Mouse (Mus musculus) cortical plate, adult 2 months (tissue): ENCODE results near the gene Igfbp6. TPM values are rescaled to one million over a fixed set of nuclear protein-coding genes. Genes with fewer than 3 reads are reported as not detected.
"Not testable (repeated sequence)": the region's sequence is repeated elsewhere in the genome, so short reads cannot be mapped to it uniquely, and the experiment has no call there.

Source experiments
- H3K27ac ChIP-seq: fragments of 200-500 bp; 2 replicates; pipeline ENCODE4 v1.5.1; 2012; ENCODE audit warnings: low read length, control low read depth, inconsistent platforms; ENCODE audit not compliant: insufficient read depth
- H3K4me1 ChIP-seq: fragments of 200-500 bp; 2 replicates; pipeline ENCODE4 v1.6.1; 2011; ENCODE audit warnings: low read length; ENCODE audit not compliant: control insufficient read depth, insufficient read depth
- H3K4me3 ChIP-seq: fragments of 200-500 bp; 2 replicates; pipeline ENCODE4 v1.5.1; 2011; ENCODE audit warnings: mild to moderate bottlenecking, low read length, control low read depth; ENCODE audit not compliant: insufficient read depth
- CTCF ChIP-seq: fragments of 200-500 bp; IDR thresholded peaks from 2 replicates; pipeline ENCODE4 v1.5.1; 2011; ENCODE audit warnings: mild to moderate bottlenecking, control low read depth, low read length; ENCODE audit not compliant: insufficient read depth; ENCODE audit errors: extremely low read depth
- POLR2A ChIP-seq: fragments of 200-500 bp; IDR thresholded peaks from 2 replicates; pipeline ENCODE4 v1.6.1; 2011; ENCODE audit warnings: mild to moderate bottlenecking, low read length, control low read depth; ENCODE audit not compliant: insufficient read depth; ENCODE audit errors: extremely low read depth
- polyA plus RNA-seq: library from polyadenylated mRNA; depleted of rRNA; stranded (reverse); fragments of >200 nt; gene quantifications from 2 replicates; pipeline ENCODE4 v1.2.3, GENCODE M21; 2012

The Igfbp6 gene
- polyA plus RNA-seq, 1 experiment = 69.5 TPM

GRCm38 (mm10) chr15:102149561-102149960 is 5.4 kb downstream of the Igfbp6 start:
- H3K4me1 ChIP-seq = peaks cover 3% of the 10 kb centered on the region; the same call in 1 of the 2 replicates
- no peak for TF ChIP-seq CTCF
- TF ChIP-seq POLR2A = no peak
- no peak overlapping the region for H3K4me3 ChIP-seq
- H3K27ac ChIP-seq = no peak overlapping the region

GRCm38 (mm10) chr15:102150301-102151135 is 6.4 kb downstream of the Igfbp6 start, which contains the start of gene Soat2:
Soat2 (plus strand) TSS chr15:102150526.
- TF ChIP-seq POLR2A (no peak), CTCF (no peak)
- H3K4me3 ChIP-seq = no peak within 1 kb of the TSS
- H3K27ac ChIP-seq = no peak within 1 kb of the TSS; the same call in 1 of the 2 replicates
- peaks cover 3% of the 10 kb centered on the region; the same call in 1 of the 2 replicates for H3K4me1 ChIP-seq

GRCm38 (mm10) chr15:102152646-102153045 is 8.5 kb downstream of the Igfbp6 start:
- Histone ChIP-seq H3K4me1 (no peaks in the 10 kb centered on the region), H3K27ac (no peak overlapping the region), H3K4me3 (no peak overlapping the region)
- TF ChIP-seq POLR2A = no peak

- H3K27ac ChIP-seq, H3K4me3 ChIP-seq, H3K4me1 ChIP-seq: not testable (repeated sequence)
These were observed 10.8 kb downstream of the Igfbp6 start for GRCm38 (mm10) chr15:102155006-102155405.

DNA sequence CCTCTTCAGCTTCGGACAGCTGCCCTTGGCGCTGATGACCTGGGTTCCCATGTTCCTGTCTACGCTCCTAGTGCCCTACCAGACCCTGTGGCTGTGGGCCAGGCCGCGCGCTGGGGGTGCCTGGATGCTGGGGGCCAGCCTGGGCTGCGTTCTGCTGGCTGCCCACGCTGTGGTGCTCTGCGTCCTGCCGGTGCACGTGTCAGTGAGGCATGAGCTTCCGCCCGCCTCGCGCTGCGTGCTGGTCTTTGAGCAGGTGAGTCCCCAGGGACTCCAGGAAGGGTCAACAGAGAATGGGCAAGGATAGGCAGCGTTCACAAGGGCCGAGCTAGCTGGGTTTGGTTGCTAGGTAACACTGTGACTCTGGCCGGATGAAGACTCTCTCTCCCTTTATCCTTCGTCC is 12.7 kb downstream of the Igfbp6 start:
- H3K27ac ChIP-seq = no peak overlapping the region
- no peaks in the 10 kb centered on the region for H3K4me1 ChIP-seq
- no peak overlapping the region for H3K4me3 ChIP-seq
- no peak for TF ChIP-seq CTCF
- TF ChIP-seq POLR2A = no peak

GRCm38 (mm10) chr15:102160415-102161060 is 16.4 kb downstream of the Igfbp6 start:
- no peak overlapping the region for H3K4me3 ChIP-seq
- H3K27ac ChIP-seq = no peak overlapping the region
- TF ChIP-seq CTCF = no peak
- TF ChIP-seq POLR2A = no peak
- no peaks in the 10 kb centered on the region for H3K4me1 ChIP-seq

- no peaks in the 10 kb centered on the region for H3K4me1 ChIP-seq
- TF ChIP-seq POLR2A (no peak), CTCF (no peak)
These were observed 19.9 kb downstream of the Igfbp6 start for GRCm38 (mm10) chr15:102163900-102164693.

DNA sequence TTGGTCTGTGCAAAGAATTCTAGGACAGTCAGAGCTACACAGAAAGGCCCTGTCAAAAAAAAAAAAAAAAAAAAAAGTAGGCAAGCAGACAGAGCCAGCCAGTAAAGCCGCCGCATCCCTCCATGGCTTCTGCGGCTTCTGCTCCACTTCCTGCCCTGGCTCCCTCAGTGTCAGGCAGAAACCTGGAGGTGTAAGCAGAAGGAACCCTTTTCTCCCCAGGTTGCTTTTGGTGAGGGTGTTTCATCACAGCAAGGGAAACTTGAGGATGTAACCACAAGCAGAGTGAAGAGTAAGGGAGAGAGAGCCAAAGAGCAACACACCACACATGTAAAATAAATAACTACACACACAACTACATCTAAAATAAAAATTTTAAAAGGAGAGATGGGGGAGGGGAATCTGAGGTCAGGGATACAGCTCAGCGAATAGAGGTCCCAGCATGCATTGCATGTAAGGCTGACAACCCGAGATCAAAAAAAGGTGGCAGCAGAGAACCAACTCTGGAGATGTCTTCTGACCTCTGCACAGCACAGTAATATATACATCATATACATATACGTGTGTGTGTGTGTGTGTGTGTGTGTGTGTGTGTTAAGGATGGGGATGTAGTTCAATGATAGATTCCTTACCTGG is 21.4 kb downstream of the Igfbp6 start:
- TF ChIP-seq POLR2A = no peak
- H3K4me1 ChIP-seq = no peaks in the 10 kb centered on the region
- H3K27ac ChIP-seq = no peak overlapping the region
- H3K4me3 ChIP-seq = no peak overlapping the region

More at GRCm38 (mm10) chr15:102163900-102164693, 19.9 kb downstream of the Igfbp6 start:
- Histone ChIP-seq H3K27ac (no peak overlapping the region), H3K4me3 (no peak overlapping the region)

DNA sequence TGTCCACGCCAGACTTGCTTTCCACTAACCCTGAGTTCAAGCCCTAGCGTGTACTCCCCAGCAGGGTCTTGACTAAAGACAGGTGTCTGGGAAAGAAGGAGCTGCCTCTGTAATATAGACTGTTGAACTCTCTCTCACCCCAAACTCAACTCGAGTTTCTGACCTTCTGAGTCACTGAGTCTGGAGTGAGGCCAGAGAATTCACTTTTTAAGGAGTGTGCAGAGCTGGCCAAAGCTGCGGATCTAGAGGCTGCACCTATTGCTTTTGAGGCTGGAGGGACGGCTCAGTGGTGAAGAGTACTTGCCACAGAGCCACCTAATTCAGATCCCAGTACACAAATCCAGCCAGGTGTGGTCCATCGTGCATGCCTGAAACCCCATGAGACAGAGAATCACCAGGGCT is 23.5 kb downstream of the Igfbp6 start:
- no peak overlapping the region for H3K27ac ChIP-seq
- no peak overlapping the region for H3K4me3 ChIP-seq
- TF ChIP-seq POLR2A = no peak
- no peak for TF ChIP-seq CTCF
- no peaks in the 10 kb centered on the region for H3K4me1 ChIP-seq
